Mouse (Mus musculus): ENCODE results near the gene Aqp9.

Aqp9 gene

GRCm38 (mm10) chr9:71167473-71168215 lies 838 bp downstream of the Aqp9 start:
- no peak for DNase-seq (ENCODE audit: low spot score)

DNA sequence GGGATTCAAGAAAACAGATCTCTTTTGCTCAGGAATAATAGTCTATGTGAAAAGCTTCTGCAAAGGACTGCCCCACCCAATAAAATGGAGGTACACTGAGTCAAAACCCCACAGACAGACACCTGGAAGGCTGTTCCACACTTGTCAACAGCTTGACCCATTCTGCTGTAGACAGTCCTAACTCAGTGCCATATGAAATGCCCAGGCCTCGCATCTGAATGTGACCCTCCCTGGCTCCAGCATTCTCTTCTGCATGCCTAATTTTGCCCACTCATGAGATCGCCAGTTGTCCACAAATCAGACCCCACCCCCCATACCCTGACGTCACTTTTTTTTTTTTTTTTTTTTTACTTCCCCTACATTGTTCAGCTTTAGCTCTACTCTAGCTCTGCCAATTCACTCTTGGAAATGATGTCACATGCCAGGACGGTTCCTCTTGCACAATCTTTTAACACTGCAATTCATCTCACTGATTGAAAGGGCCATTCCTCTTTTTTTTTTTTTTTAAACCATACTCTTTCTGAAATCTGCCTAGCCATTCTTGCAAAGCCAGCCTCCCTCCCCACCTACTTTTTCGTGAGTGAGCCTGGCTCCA lies 1.5 kb downstream of the Aqp9 start:
- no peak for DNase-seq (ENCODE audit: low spot score)

DNA sequence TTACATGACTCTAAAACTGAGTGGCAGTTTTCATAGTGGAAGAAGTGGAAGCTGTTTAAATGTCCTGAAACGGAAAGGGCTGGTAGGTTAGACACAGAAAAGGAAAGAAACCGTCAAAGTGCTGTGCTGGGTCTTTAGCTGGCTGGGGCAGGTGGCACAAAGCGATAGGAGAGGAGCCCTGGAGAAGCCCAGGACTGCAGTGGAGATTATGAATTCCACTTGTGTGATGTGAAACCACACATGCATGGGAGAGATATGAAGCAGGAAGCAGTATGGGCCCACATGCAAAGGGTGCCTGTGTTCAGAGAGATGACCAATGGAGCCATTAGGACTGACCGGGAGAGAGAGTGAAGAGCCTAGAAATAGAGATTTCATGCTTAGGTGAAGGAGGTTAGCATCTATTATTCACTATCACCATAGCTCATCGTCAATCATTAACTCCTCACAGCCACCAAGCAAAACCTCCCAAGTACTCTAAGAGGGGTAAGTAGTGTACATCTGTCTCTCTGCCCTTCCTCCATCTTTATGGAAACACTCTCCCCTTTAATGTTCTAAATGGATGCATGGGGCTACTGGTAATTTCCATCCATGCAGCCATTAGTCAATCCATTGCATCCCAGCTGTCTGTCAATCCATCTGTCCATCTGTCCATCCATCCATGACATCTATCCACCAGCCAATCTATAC lies 2.3 kb downstream of the Aqp9 start:
- DNase-seq (ENCODE audit: low spot score) = no peak

GRCm38 (mm10) chr9:71165510-71165909 lies 3.0 kb downstream of the Aqp9 start:
- no peak for DNase-seq (ENCODE audit: low spot score)

DNA sequence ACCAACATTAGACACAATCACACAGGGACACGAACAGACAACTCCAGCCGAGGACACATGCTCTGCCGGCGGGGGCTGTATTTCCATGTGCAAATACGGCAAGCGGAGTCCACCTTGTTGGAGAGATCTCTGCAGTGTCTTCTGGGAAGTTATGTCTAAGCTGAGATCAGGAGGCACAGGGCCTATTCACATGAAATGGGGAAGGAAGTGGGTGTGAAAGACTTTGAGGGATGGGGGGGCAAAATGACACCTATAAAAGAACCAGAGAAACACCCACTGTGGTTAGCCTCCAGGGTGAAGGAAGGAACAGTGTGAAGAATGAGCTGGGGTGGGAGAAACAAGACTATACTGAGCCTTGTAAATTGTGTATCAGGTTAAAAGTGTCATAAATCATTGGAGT lies 3.4 kb downstream of the Aqp9 start:
- no peak for DNase-seq (ENCODE audit: low spot score)

- no peak for DNase-seq (ENCODE audit: low spot score)
Observed at GRCm38 (mm10) chr9:71164353-71164752, 4.1 kb downstream of the Aqp9 start.

- DNase-seq (ENCODE audit: low spot score) = no peak
Observed at GRCm38 (mm10) chr9:71162858-71163740, 5.4 kb downstream of the Aqp9 start.

DNA sequence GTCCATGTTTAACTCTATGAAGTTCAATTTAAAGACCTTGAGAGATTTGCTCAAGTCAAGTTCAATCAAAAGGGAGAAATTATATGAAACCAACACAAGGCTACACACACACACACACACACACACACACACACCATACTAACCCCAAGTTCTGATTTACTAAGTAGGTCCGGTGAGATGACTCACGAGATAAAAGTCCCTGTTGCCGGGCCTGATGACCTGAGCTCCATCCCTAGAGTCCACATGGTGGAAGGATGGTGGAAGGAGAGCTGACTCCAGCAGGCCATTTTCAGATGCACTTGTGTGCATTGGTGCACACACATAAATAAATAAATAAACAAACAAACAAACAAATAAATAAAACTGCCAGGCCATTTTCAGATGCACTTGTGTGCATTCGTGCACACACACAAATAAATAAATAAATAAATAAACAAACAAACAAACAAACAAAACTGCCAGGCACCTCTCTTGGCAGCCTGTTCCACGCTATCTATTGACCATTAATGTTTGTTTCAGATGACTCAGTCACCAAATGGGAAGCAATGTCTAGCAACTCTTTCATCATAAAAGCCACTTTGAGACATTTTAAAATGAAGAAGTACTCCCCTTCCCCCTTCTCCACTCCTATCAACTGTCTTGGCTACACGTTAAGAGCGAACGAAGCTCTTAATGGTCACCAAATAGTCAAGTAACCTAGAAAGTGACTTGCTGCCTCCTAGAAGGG lies 6.2 kb downstream of the Aqp9 start:
- no peak for DNase-seq (ENCODE audit: low spot score)

DNA sequence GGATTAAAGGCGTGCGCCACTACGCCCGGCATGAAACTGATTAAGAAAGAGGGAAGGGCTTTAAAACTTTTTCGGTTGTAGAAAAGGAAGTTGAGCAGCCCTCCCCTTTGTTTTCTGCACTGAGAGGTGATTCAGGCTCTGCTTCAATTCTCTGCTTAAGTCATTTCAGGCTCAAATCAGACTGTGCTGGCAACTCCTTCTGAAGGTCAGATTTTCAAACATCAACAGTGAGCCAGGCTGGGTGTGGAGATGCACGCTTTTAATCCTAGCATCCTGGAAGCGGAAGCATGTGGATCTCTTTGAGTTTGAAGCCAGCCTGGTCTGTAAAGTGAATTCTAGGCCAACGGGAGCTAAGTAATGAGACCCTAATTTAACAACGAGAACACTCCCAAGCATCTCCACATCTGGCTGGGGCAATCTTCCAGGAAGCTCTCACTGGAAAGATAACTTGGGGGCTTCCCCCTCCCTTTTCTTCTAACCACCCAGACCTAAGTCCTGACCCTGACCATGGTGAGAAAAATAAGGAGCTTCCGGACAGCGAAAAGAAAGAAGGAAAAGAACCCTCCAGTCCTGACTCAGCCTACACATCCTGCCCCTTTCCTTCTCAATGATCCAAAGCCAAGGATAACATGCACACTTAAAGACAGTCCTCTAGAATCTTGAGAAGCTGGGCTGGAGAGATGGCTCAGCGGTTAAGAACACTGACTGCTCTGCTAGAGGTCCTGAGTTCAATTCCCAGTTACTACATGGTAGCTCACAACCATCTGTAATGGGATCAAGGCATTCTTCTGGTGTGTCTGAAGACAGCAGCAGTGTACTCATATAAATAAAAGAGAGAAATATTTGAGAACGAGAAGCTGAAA lies 7.4 kb downstream of the Aqp9 start:
- no peak for DNase-seq (ENCODE audit: low spot score)

DNA sequence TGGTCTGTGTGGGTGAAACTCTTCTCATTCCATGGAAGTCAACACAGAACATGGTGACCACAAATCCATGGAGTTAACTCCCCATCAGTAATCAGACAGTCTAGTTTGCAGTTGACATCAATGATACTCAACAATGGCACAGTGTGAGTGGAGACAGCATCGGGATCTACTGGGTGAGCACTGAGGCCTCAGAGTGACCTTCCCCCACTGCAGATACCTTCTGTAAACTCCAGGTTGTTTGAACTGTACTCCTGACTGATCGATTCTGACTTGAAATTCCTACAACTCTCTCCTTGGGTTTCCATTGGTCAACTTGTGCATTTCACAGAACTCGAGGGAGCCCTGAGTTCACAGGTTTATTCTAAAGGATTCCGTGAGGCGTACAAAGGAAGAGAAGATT lies 8.8 kb downstream of the Aqp9 start:
- no peak for DNase-seq (ENCODE audit: low spot score)

- no peak for DNase-seq (ENCODE audit: low spot score)
Observed at GRCm38 (mm10) chr9:71159060-71159626, 9.3 kb downstream of the Aqp9 start.

GRCm38 (mm10) chr9:71157921-71158646 lies 10.4 kb downstream of the Aqp9 start:
- no peak for DNase-seq (ENCODE audit: low spot score)

GRCm38 (mm10) chr9:71156447-71157035 lies 11.9 kb downstream of the Aqp9 start:
- DNase-seq (ENCODE audit: low spot score) = no peak

- DNase-seq (ENCODE audit: low spot score) = no peak
Observed at GRCm38 (mm10) chr9:71155399-71156005, 13.0 kb downstream of the Aqp9 start.

DNA sequence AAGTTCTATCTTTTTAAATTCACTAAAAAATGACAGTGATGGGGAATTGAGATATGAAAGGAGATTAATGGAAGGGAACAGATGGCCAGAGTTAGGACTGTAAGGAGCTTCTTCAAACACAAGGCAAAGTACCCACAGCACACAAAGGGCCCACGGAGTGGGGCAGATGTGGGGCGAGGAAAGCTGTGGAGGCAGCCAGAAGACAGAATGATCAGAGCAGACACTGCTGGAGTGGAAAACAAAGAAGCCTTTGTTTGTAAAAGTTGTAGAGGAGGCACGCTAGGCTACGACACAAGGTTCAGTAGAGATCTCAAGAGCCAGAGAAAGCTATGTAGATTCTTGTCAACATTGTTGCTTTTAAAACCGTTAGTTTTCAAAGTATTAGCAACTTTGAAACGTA lies 17.1 kb downstream of the Aqp9 start:
- no peak for DNase-seq (ENCODE audit: low spot score)

GRCm38 (mm10) chr9:71150175-71150574 lies 18.3 kb downstream of the Aqp9 start:
- DNase-seq (ENCODE audit: low spot score) = no peak

- DNase-seq (ENCODE audit: low spot score) = no peak
Observed at GRCm38 (mm10) chr9:71148890-71149289, 19.6 kb downstream of the Aqp9 start.

DNA sequence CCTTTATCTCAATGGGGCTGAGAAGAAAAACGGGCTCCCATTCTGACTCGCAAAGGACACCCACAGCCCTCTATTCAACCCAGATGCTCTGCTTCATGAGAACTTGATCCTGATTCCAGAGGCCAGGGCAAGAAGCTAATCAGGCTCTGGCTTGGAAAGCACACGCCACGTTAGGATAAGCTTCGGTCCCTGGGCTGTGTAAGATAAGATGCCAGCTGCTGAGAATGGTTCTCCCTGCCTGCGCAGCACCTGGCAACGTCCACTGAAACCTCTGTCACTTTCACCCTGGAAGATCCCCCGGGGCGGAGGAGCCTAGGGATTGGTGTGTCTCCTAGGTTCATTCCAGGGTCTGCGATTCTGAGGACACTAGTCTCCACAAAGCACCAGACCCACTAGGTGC lies 22.3 kb downstream of the Aqp9 start:
- DNase-seq (ENCODE audit: low spot score) = no peak

GRCm38 (mm10) chr9:71140205-71140604 lies 28.3 kb downstream of the Aqp9 start:
- no peak for DNase-seq (ENCODE audit: low spot score)
